Mouse (Mus musculus) intestine, embryonic 15.5 days (tissue): ENCODE measurements around the gene Ppp4c. TPM values are rescaled to one million over a fixed set of nuclear protein-coding genes. Genes with fewer than 3 reads are reported as not detected.

Source experiments
- ATAC-seq: fragments of 200-750 bp; cut with Nextera tagmentation; 2 replicates; pipeline ENCODE4 v1.8.0; 2017; ENCODE audit warnings: moderate TSS enrichment, moderate library complexity
- H3K27ac ChIP-seq: fragments of 300-500 bp; sonication (generic); 2 replicates; pipeline ENCODE4 v1.5.1; 2015; ENCODE audit warnings: mild to moderate bottlenecking, inconsistent platforms
- H3K27me3 ChIP-seq: fragments of 300-500 bp; sonication (generic); replicated peaks from 2 replicates; pipeline ENCODE4 v1.6.1; 2015; ENCODE audit warnings: inconsistent platforms
- H3K36me3 ChIP-seq: fragments of 300-500 bp; sonication (generic); 2 replicates; pipeline ENCODE4 v1.6.1; 2015; ENCODE audit warnings: inconsistent platforms
- H3K4me1 ChIP-seq: fragments of 300-500 bp; sonication (generic); replicated peaks from 2 replicates; pipeline ENCODE4 v1.6.1; 2015; ENCODE audit warnings: inconsistent platforms
- H3K4me2 ChIP-seq: fragments of 300-500 bp; sonication (generic); replicated peaks from 2 replicates; pipeline ENCODE4 v1.6.1; 2015; ENCODE audit warnings: mild to moderate bottlenecking, inconsistent platforms
- H3K4me3 ChIP-seq: fragments of 300-500 bp; sonication (generic); replicated peaks from 2 replicates; pipeline ENCODE4 v1.5.1; 2015; ENCODE audit warnings: inconsistent platforms
- H3K9ac ChIP-seq: fragments of 300-500 bp; sonication (generic); 2 replicates; pipeline ENCODE4 v1.6.1; 2015; ENCODE audit warnings: inconsistent platforms
- H3K9me3 ChIP-seq: fragments of 300-500 bp; sonication (generic); 2 replicates; pipeline ENCODE4 v1.6.1; 2016; ENCODE audit warnings: inconsistent platforms
- WGBS: fragments of 180-500 bp; shearing (Covaris S2); methylation state at CpG from one replicate; pipeline ENCODE4 v1.1.7; 2015; 5-methylcytosine and 5-hydroxymethylcytosine counted together
- polyA plus RNA-seq: library from polyadenylated mRNA; unstranded; fragments of >200 nt; fragmentation: Nextera tagmentation; extraction: Ambion mirVana; gene quantifications from 2 replicates; pipeline ENCODE4 v1.2.1, GENCODE M21; 2015

The Ppp4c gene
- polyA plus RNA-seq, 1 experiment from 2014 or later: 248 TPM

DNA sequence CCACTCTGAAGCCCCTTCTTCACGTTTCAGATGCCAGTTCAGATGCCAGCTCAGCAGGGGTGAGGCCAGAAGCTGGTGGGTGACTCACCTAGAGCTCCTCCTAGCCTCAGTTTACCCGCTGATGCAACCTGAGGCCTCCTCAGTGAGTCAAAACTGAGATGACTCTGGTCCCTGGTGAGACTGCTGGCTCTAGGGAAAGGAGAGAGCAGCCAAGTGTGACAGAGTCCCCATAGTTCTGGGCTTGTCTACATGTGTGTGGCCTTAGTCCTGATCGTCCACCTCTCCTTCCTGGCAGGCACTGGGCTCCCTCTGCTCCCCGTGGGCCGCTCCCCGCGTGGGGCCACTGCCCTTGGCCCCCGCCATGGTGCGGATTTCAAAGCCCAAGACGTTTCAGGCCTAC is 14.8 kb downstream of the Ppp4c start:
- H3K36me3 ChIP-seq: peaks cover 4% of the 10 kb centered on the region; the same call in 1 of the 2 replicates
- peak overlapping the region; percentile 65 for H3K4me3 ChIP-seq
- H3K4me1 ChIP-seq: peaks cover 48% of the 10 kb centered on the region
- H3K27me3 ChIP-seq: no peaks in the 10 kb centered on the region
- ATAC-seq: no peak
- WGBS: 48% methylated on average over 10 of the region's 10 CpGs
- H3K9me3 ChIP-seq: no peaks in the 10 kb centered on the region
- peak overlapping the region; percentile 84 for H3K4me2 ChIP-seq
- H3K27ac ChIP-seq: 0 out of 2 replicates have a peak overlapping the region, but pooled peaks have one; percentile 90
- H3K9ac ChIP-seq: peak overlapping the region; percentile 76

DNA sequence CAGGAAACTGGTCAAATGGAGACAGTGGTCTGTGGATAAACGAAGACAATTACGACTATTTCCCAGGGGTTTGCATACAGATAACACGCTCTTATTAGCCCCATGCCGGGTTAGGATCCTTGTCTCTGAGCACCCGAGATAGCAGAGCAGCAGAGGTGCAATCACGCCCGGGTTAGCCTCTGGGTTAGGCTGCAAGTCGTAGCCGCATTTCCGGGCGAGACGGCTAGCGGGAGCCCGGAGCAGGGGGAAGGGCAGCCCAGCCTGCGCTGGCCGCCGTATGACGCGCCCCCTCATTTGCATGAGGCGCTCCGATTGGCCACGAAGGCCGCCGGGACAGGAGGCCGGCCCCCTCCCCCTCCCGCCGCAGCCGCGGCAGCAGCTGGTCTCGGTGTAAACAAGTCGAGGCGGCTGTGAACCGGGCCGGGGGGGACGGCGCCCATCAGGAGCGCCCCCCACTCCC is 15.7 kb downstream of the Ppp4c start, which contains the start of gene Ypel3:
TSS of gene Ypel3 (plus strand) at position 358 of the 460 bp plus-strand sequence.
- ATAC-seq: peak; percentile 94

DNA sequence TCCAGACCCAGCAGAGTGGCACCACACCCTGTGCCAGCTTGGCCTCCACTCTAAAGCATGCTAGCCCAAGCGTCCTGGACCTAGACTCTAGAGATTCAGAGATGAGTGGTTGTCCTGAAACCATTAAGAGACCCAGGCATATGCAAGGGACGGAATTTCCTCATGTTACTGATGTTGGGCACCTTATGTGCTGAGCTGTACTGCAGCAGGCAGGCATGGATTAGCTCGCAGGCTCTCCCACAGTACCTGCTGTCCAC is 16.4 kb downstream of the Ppp4c start:
- WGBS: 51% methylated on average over 3 of the region's 3 CpGs
- no peaks in the 10 kb centered on the region for H3K9me3 ChIP-seq
- no peak for ATAC-seq
- H3K4me2 ChIP-seq: peak overlapping the region; percentile 84
- H3K27me3 ChIP-seq: no peaks in the 10 kb centered on the region
- H3K4me3 ChIP-seq: 0 out of 2 replicates have a peak overlapping the region, but pooled peaks have one; percentile 65
- H3K36me3 ChIP-seq: peaks cover 4% of the 10 kb centered on the region; the same call in 1 of the 2 replicates
- peak overlapping the region; percentile 90 for H3K27ac ChIP-seq
- H3K4me1 ChIP-seq: peaks cover 36% of the 10 kb centered on the region
- peak overlapping the region; percentile 42; the same call in 1 of the 2 replicates for H3K9ac ChIP-seq

More for the DNA sequence above, 15.7 kb downstream of the Ppp4c start, which contains the start of gene Ypel3:
- Histone ChIP-seq H3K27ac (peak within 1 kb of the TSS; percentile 90), H3K27me3 (no peaks in the 10 kb centered on the region), H3K4me3 (peak within 1 kb of the TSS; percentile 65), H3K4me2 (peak within 1 kb of the TSS; percentile 84), H3K9me3 (no peaks in the 10 kb centered on the region), H3K9ac (peak within 1 kb of the TSS; percentile 76), H3K36me3 (peaks cover 4% of the 10 kb centered on the region; the same call in 1 of the 2 replicates), H3K4me1 (peaks cover 43% of the 10 kb centered on the region)
- WGBS: under 1% methylated on average over 29 of the region's 37 CpGs

DNA sequence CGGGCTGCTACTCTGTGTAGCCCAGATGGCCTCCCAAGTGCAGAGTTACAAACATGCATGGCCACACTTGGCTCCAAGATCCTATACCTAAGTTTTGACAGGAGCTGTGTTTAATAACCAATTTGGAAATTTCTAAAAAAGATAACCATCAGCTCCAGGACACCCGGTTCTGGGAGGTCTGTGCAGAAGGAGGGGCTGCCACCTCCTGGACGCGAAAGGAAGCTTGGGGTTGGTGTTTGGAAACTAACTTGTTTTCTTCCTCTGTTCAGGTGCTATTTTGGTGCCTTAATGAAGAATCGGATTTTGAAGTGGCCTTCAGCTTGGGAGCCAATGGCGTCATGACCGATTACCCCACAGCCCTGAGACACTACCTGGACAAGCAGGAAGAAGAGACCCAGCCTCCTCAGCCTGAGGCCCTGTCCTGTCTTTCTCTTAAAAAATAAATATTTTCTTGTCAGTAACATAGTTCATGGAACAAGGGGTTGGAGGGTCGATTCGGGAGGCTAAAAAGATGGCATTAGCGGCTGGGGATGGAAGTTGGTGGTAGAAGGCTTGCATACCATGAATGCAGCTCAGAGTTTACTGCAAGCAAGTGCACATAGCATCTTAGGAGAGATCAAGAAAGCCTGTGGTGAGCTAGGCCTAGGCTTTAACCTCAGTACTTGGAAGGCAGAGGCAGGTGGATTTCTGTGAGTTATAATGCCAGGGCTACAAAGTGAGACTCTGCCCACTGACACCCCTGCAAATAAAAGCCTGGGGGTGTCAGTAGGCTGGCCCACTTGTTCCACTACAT is 16.9 kb downstream of the Ppp4c start:
- Histone ChIP-seq H3K4me2 (no peak overlapping the region; the same call in 1 of the 2 replicates), H3K27me3 (no peaks in the 10 kb centered on the region), H3K4me3 (no peak overlapping the region), H3K9ac (peak overlapping the region; percentile 42; the same call in 1 of the 2 replicates), H3K9me3 (no peaks in the 10 kb centered on the region), H3K36me3 (peaks cover 7% of the 10 kb centered on the region; the same call in 1 of the 2 replicates), H3K4me1 (peaks cover 34% of the 10 kb centered on the region), H3K27ac (peak overlapping the region; percentile 90)
- 72% methylated on average over 10 of the region's 10 CpGs for WGBS
- no peak for ATAC-seq

DNA sequence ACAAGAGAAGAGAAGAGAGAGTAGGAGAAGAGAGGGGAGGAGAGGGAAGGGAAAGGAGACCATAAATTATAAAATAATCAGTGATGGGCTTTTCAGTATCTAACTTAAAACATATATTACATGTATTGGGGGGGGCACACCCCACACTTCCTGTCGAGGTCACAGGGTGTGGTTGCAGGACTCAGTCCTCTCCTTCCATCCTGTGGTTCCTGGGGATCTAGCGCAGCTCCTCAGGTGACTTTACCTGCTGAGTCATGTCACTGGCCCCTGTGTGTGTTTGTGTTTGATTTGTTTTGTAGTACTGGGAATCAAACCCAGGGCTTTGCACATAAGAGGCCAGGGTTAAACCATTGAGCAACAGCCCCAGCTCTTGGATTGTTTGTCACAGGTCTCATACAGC is 17.8 kb downstream of the Ppp4c start:
- no peak overlapping the region for H3K9ac ChIP-seq
- ATAC-seq: no peak
- H3K4me2 ChIP-seq: no peak overlapping the region
- WGBS: 60% methylated on average over 2 of the region's 2 CpGs
- peaks cover 27% of the 10 kb centered on the region for H3K4me1 ChIP-seq
- no peaks in the 10 kb centered on the region for H3K9me3 ChIP-seq
- no peak overlapping the region for H3K4me3 ChIP-seq
- H3K27me3 ChIP-seq: no peaks in the 10 kb centered on the region
- peaks cover 14% of the 10 kb centered on the region; the same call in 1 of the 2 replicates for H3K36me3 ChIP-seq
- no peak overlapping the region for H3K27ac ChIP-seq

DNA sequence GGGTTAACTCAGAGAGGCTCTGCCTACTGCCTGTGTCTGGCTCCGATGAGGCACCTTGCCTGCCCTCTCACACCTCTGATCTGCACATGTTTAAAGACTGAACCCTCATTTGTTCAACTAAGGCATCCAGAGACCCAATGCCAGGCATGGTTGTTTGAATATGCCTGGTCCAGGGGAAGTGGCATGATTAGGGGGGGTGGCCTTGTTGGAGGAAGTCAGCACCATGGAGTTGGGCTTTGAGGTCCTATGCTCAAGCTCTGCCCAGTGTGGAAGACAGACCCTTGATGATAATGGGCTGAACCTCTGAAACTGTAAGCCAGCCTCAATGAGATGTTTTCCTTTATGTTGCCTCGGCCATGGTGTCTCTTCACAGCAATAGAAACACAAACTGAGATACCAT is 18.9 kb downstream of the Ppp4c start:
- H3K4me2 ChIP-seq: no peak overlapping the region
- H3K27me3 ChIP-seq: no peaks in the 10 kb centered on the region
- no peak for ATAC-seq
- no peaks in the 10 kb centered on the region for H3K9me3 ChIP-seq
- no peak overlapping the region for H3K27ac ChIP-seq
- H3K9ac ChIP-seq: no peak overlapping the region
- WGBS: 72% methylated on average over 2 of the region's 2 CpGs
- peaks cover 26% of the 10 kb centered on the region for H3K4me1 ChIP-seq
- H3K36me3 ChIP-seq: peaks cover 17% of the 10 kb centered on the region; the same call in 1 of the 2 replicates
- no peak overlapping the region for H3K4me3 ChIP-seq

DNA sequence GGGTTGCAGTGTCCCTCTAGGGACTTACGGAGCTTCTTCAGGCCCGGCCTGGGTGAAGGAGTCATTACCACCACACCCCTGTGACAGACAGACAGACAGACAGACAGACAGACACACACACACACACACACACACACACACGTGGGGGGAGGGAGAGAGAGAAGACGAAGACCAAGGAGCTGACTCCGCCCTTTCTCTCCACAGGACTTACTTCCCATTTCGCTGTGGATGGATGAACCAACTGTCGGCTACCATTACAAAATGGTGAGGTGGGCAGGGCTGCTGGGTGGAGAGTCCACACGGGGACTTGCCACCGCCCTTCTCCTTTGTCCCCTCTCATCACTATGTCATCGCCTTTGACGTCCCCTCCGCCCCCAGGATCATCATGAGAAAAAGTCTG is 21.5 kb downstream of the Ppp4c start:
- H3K9ac ChIP-seq: no peak overlapping the region
- H3K4me1 ChIP-seq: peaks cover 14% of the 10 kb centered on the region
- H3K4me3 ChIP-seq: no peak overlapping the region
- peaks cover 41% of the 10 kb centered on the region for H3K36me3 ChIP-seq
- H3K4me2 ChIP-seq: no peak overlapping the region
- H3K27ac ChIP-seq: no peak overlapping the region
- 87% methylated on average over 12 of the region's 12 CpGs for WGBS
- H3K9me3 ChIP-seq: no peaks in the 10 kb centered on the region
- no peak for ATAC-seq
- H3K27me3 ChIP-seq: no peaks in the 10 kb centered on the region

DNA sequence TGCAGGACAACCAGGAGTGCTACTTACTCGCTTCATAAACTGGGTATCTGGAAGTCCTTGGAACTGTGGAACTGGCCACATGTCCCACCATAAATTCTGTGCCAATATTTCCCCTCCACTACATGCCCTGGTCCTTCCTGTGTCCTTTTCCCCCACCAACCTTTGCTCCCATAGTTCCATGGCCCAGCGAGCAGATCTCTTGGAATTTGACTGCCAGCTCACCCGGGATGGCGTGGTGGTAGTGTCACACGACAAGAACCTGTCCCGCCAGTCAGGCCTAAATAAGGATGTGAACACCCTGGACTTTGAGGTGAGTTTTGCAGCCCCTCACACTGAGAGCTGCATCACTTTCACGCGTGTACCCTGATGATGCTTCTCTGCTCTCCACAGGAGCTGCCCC is 25.3 kb downstream of the Ppp4c start:
- 93% methylated on average over 8 of the region's 8 CpGs for WGBS
- Histone ChIP-seq H3K36me3 (peaks cover 68% of the 10 kb centered on the region), H3K27ac (no peak overlapping the region), H3K4me3 (no peak overlapping the region), H3K9ac (no peak overlapping the region), H3K4me2 (no peak overlapping the region), H3K9me3 (no peaks in the 10 kb centered on the region), H3K4me1 (peaks cover 24% of the 10 kb centered on the region), H3K27me3 (no peaks in the 10 kb centered on the region)
- no peak for ATAC-seq

DNA sequence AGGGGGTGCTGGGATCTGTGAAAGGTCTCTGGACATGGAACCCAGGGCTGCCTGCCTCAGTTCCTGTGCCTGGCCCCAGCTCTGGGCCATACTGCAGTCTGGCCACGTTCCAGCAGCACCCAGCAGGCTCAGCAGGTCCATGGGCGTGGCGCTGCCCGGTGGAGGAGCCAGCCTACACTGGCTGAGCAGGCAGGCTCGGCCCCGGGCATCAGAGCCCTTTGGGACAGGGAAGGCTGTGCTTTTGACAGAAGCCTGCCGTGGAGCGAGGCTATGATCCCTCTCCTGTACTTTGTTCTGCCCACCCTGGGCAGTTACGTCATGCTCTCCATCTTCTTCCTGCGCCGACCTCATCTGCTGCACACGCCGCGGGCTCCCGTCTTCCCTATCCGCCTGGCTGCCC is 26.1 kb downstream of the Ppp4c start, which contains the start of gene Gdpd3:
TSS of gene Gdpd3 (plus strand) at position 134 of the 400 bp plus-strand sequence.
- no peak within 1 kb of the TSS for H3K4me3 ChIP-seq
- H3K27me3 ChIP-seq: no peaks in the 10 kb centered on the region
- H3K9me3 ChIP-seq: no peaks in the 10 kb centered on the region
- H3K4me2 ChIP-seq: no peak within 1 kb of the TSS
- peaks cover 32% of the 10 kb centered on the region for H3K4me1 ChIP-seq
- no peak within 1 kb of the TSS for H3K27ac ChIP-seq
- H3K9ac ChIP-seq: no peak within 1 kb of the TSS
- 87% methylated on average over 16 of the region's 16 CpGs for WGBS
- ATAC-seq: peak; percentile 54; the same call in 1 of the 2 replicates
- peaks cover 68% of the 10 kb centered on the region for H3K36me3 ChIP-seq

DNA sequence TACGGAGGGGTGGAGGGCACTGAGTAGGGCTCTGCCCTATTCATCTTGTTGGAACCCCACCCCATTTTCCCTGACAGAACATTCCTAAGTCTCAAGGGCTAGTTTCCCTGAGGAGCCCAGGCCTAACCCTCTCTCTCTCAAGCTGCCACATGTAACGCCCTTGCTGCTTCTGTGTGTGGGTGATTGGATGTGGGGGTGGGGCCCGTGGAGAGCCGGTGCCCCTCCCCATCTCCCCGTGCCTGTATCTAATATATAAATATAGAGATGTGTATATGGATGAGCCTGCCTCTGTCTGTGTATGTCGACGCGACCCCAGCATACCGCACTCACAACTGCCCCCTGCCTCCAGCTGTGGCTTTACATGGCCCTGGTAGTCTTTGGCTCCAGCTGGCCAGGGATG is 26.8 kb downstream of the Ppp4c start:
- ATAC-seq: no peak
- H3K4me3 ChIP-seq: no peak overlapping the region
- H3K27ac ChIP-seq: no peak overlapping the region
- 75% methylated on average over 9 of the region's 9 CpGs for WGBS
- peaks cover 67% of the 10 kb centered on the region for H3K36me3 ChIP-seq
- no peaks in the 10 kb centered on the region for H3K27me3 ChIP-seq
- no peak overlapping the region for H3K9ac ChIP-seq
- H3K4me1 ChIP-seq: peaks cover 39% of the 10 kb centered on the region
- H3K4me2 ChIP-seq: no peak overlapping the region
- H3K9me3 ChIP-seq: no peaks in the 10 kb centered on the region

DNA sequence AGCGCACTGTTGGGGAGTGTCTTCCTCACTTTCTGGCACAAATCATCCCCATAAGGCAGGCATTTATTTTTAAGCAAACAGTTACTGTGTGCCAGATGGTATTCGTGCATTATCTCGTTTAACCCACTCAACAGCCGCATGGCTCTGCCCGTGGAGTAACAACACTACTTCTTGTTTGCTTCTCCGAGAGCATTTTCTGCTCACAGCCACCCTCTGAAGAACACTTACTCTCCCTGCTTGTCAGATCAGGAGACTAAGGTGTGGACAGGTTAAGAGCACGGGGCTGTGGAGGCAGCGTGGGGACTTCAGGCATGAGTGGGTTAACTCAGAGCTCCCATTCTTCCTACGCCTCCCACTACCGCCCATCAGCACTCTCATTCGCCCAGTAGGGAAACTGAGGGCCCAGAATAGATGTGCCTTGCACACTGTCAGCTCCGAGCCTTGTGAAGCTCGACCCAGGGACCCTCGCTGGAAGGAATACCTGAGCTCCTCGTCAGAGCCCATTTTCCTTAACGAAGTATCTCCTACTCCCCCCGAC is 29.8 kb downstream of the Ppp4c start:
- Histone ChIP-seq H3K27me3 (no peaks in the 10 kb centered on the region), H3K27ac (peak overlapping the region; percentile 17; the same call in 1 of the 2 replicates), H3K9ac (0 out of 2 replicates have a peak overlapping the region, but pooled peaks have one; percentile 23), H3K4me2 (peak overlapping the region; percentile 14), H3K36me3 (peaks cover 48% of the 10 kb centered on the region), H3K4me1 (peaks cover 44% of the 10 kb centered on the region), H3K4me3 (no peak overlapping the region), H3K9me3 (no peaks in the 10 kb centered on the region)
- WGBS: 43% methylated on average over 17 of the region's 17 CpGs
- no peak for ATAC-seq

DNA sequence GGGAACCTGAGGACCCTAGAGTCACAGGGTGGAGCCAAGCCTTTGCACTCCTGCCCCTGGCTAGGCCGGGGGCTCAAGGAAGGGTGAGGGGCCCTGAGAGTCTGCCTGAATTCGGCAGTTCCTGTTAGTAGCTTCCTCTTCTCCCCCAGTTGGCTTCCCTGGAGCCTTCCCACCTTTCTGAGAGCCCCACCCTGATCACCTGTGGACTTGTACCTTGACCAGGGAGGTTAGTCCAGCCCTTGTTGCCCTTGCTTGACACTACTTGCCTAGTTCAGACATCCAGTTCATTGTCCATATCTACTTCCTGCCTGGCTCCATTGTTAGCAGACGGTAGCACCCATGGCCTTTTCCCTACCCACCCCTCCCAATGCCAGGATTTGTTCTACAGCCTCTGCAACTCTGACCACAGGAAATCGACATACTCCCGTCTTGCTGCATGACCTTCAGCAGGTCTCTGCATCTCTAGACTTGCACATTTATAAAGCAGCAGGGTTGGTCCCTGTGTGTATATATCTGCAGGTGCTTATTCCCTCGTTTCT is 30.7 kb downstream of the Ppp4c start:
- WGBS: 49% methylated on average over 6 of the region's 6 CpGs

More for the DNA sequence above, 30.7 kb downstream of the Ppp4c start:
- Histone ChIP-seq H3K4me2 (peak overlapping the region; percentile 71), H3K4me1 (peaks cover 44% of the 10 kb centered on the region), H3K27ac (peak overlapping the region; percentile 98), H3K36me3 (peaks cover 39% of the 10 kb centered on the region), H3K9me3 (no peaks in the 10 kb centered on the region), H3K9ac (0 out of 2 replicates have a peak overlapping the region, but pooled peaks have one; percentile 3), H3K27me3 (no peaks in the 10 kb centered on the region), H3K4me3 (peak overlapping the region; percentile 64; the same call in 1 of the 2 replicates)
- peak; percentile 37; the same call in 1 of the 2 replicates for ATAC-seq
